Mouse (Mus musculus) gastrocnemius, postnatal 4 days (tissue): ENCODE results near the gene Espn. TPM values are rescaled to one million over a fixed set of nuclear protein-coding genes. Genes with fewer than 3 reads are reported as not detected.
A peak's percentile ranks its signal among the peaks of the same experiment; 100 is the strongest.

Source experiments
- DNase-seq, 2 experiments: peaks; one replicate each; pipeline ENCODE4 v3.0.0; 2021 to 2022; ENCODE audit warnings: low spot score in 2 of 2, mixed read lengths in 2 of 2
- total RNA-seq, 2 experiments: library from RNA; stranded (reverse); gene quantifications; 2 replicates each; pipeline ENCODE4 v1.2.3; 2021

Espn gene
- total RNA-seq, 2 experiments from 2014 or later, result 1.5 TPM

DNA sequence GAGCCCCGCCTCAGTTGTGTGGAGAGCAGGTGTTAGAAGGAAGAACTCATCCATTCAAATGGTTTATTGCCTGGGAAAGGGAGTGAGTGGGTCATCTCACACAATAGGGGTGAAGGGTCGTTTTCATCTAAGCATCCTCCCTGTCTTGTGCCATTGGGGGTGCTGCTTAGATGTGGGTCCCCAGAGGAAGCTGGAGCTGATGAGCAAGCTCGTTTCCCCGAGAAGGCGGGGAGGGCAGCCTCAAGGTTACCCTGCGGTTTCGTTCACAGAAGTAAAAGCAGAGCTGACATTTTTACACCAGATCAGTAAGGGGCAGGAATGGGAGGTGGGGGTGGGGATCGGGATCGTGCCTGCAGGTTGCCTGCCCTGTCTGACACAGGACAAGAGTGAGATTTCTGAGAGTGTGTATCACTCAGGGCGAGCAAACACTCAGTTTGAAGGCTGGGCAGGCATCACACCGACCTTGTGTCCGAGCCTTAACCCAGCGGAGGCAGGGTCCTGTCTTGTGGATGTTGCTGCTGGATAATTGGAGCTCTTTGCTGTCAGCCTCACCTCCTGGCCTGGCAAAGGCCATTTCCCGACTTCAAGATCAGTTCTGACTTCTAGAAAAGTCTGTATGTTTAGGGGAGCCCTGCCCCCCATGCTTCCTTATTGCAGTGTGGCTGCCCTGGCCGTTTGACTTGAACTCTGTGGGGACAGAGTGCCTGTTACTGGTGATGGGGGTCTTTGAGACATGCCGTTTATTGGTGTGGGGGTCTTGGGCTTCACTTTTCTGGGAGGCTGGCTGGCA, 26.9 kb upstream of the Espn start:
- no peak for DNase-seq

- peak; percentile 40 to 61 for DNase-seq
Observed at GRCm38 (mm10) chr4:152178344-152178864, 26.2 kb upstream of the Espn start.

DNA sequence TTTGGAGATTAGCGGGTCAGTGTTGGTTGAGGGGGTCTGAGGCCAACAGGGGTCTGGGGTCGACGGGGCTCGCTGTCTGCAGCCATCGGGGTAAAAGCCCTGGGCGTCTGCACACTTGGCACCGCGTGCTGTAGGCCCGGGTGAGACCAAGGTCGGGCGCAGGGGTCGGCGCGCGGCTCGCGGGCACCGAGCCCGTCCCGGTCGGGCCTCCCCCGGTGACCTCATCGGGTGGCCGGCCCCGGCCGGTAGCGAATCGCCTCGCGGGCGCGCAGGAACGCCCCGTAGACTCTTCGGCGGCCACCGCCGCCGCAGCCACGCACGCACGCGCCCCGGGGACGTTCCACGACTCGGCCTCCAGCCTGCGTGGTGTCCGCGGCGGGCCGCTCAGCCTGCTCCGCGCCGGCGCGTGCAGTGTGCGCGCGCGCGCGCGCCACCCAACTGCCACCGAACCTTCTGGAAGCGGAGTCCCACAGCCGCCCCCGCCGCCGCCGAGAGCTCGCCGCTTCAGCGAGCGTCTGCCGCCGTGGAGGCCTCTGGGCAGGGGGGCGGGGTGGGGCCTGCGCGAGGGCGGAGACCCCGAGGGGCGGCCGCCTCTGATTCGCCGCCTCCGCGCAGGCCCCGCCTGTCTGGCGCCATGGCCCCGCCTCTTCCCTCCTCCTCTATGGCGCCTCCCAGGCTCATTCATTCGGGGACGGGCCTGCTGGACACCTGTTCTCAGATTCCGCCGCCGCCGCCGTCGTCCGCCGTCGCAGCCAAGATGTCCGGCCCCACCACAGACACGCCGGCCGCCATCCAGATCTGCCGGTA, 25.6 kb upstream of the Espn start, which contains the start of gene Acot7:
TSS of gene Acot7 (plus strand) at position 598 of the 807 bp plus-strand sequence.
- DNase-seq, result peak; percentile 89 to 93

- no peak for DNase-seq
Observed at GRCm38 (mm10) chr4:152177174-152177536, 25.0 kb upstream of the Espn start.

GRCm38 (mm10) chr4:152176638-152177037, 24.5 kb upstream of the Espn start:
- DNase-seq, result no peak

DNA sequence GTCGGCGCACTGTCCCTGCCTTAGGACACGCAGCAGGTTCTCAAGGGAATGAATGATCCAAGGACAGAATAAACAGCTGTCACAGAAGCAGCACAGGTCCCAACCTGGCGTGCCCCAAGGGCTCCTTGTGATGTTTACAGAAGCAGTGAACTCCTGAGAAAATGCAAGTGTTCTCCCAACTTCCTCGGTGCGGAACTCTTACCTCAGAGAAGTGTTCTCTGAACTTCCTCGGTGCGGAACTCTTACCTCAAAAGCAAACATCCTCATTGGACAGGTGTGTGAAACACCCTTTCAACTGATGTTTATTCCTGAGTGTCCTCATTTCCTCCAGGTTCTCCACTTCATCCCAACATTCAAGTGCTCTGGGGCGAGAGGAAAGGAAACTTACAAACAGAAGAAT, 21.8 kb upstream of the Espn start:
- DNase-seq, result no peak

DNA sequence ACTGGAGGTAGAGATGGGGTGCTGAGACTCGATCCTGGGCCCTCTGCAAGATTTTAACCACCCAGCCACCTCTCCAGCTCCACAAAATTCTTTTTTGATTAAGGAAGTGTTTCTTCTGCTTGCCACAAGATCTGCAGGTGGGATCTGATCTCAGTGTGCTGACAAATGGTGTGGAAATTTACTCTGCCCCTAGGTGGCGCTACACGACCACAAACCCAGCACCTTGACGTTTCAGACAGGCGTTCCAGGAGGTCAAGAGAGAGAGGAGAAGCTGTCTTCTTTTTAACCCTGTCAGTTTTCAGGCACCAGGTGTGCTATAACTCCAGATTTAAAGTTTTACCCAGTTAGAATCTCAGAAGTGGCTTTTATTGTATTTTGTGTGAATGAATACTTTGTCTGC, 20.9 kb upstream of the Espn start:
- DNase-seq, result peak; percentile 65 to 66

DNA sequence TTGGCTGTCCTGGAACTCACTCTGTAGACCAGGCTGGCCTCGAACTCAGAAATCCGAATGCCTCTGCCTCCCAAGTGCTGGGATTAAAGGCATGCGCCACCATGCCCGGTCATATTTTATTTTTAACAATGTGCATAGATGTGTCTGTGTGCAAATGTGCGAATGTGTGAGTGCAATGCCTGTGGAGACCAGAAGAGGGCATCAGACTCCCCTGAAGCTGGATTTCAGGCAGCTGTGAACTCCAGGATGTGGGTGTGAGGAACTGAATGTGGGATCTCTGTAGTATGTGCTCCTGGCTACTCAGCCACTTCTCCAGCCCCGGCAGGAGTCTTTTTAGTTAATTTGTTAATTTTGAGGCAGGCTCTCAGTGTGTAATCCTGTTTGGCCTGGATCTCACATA, 19.4 kb upstream of the Espn start:
- no peak for DNase-seq

GRCm38 (mm10) chr4:152170286-152170685, 18.1 kb upstream of the Espn start:
- no peak for DNase-seq

DNA sequence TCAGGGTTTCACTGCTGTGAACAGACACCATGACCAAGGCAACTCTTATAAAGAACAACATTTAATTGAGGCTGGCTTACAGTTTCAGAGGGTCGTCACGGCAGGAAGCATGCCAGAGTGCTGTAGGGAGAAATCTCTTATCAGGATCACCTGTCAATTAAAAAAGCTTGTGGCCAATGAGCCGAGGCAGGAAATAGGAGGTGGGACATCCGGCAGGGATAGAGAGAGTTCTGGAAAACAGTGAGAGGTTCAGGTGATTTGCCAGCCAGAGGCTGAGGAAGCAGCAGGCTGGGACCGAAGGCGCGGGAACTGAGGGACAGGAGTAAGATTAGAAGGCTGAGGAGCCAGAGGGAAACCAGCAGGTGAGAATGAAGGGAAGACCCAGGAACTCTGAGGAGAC, 16.9 kb upstream of the Espn start:
- DNase-seq, result no peak

- no peak for DNase-seq
Observed at GRCm38 (mm10) chr4:152168052-152168451, 15.9 kb upstream of the Espn start.

GRCm38 (mm10) chr4:152165036-152165931, 13.1 kb upstream of the Espn start:
- peak; percentile 69 to 77 for DNase-seq

- DNase-seq, result no peak
Observed at GRCm38 (mm10) chr4:152162748-152163147, 10.6 kb upstream of the Espn start.

GRCm38 (mm10) chr4:152161601-152162000, 9.4 kb upstream of the Espn start:
- DNase-seq, result no peak

DNA sequence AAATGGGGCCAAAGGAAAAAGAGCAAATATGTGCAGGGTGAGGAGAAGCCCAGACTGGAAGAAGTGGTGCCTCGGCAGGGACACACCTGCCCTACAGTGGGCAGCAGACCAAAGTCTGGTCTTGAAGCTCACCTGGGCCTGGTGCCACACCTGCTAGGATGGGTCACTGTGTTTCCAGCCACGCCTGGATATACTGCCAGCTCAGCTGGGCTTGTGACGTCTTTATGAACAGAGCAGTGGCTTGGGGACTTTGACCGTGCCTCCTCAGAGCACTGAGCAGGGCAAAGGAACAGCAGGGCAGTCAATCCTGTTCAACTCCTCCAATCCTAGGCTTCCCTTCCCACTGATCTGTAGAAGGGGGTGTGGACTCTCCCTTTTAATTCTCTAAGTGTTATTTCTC, 8.6 kb upstream of the Espn start:
- DNase-seq, result no peak

- no peak for DNase-seq
Observed at GRCm38 (mm10) chr4:152159285-152159678, 7.1 kb upstream of the Espn start.

- no peak for DNase-seq
Observed at GRCm38 (mm10) chr4:152158585-152159284, 6.6 kb upstream of the Espn start, which contains the start of gene Hes2. Gene Hes2, plus strand, starts transcription at chr4:152158867.

DNA sequence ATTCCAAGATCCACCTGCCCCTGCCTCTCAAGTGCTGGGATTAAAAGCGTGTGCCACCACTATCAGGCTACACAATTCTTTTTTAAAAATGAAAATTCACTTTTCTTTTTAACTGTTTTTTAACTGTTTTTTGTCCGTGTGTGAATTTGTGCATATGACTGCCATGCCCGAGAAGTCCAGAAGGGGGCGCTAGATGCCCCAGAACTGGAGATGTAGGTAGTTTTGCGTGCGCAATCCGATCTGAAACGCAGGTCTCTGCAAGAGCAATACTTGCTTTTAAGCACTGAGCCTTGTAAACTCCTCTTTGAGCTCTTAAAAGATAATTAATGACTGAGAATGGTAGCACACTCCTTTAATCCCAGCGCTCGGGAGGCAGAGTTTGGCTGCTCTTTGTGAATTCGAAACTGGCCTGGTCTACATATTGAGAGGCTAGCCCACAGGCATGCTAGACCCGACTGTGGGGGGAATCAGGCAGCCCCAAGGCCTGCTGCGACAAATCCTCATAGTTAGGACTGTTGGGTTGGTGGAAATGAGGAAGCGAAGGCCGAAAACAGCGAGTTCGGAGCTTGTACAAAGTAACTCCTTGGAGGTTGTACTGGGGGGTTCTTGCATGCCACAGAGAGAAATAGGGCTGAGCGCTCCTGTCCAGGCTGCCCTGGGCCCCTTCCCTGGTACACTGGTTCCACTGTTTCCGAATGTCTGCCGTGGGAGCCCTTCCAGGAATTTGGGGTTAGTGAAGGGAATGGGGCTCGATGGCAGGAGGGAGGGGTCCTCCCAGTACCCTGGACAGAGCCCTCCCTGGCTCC, 5.8 kb upstream of the Espn start:
- DNase-seq, result no peak

- no peak for DNase-seq
Observed at GRCm38 (mm10) chr4:152155019-152155418, 2.8 kb upstream of the Espn start.

DNA sequence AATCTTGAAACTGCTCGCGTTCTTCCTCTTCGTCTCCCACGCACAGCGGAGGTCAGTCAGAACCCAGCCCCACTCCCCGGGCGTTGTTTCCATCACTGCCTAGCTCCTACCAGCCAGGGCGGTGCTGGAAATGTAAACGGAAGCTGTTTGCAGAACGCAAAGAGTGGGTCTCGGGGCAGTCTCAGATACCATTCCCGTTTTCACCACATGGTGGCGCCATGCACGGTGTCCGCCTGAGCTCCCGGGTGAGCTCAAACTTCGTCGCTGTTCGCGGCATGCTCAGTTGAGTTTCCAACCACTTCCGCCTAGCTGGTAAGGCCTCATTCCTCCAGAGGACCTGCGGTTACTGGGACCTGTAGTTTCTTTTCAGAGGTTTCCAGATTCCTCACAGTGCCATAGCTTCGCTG, 1.6 kb upstream of the Espn start:
- DNase-seq, result peak; percentile 75 to 84
